Mouse (Mus musculus) cortical plate, adult 2 months (tissue): ENCODE data around the gene Ibsp. TPM values are rescaled to one million over a fixed set of nuclear protein-coding genes. Genes with fewer than 3 reads are reported as not detected.

Source experiments
- H3K27ac ChIP-seq: fragments of 200-500 bp; 2 replicates; pipeline ENCODE4 v1.5.1; 2012; ENCODE audit warnings: low read length, control low read depth, inconsistent platforms; ENCODE audit not compliant: insufficient read depth
- H3K4me1 ChIP-seq: fragments of 200-500 bp; 2 replicates; pipeline ENCODE4 v1.6.1; 2011; ENCODE audit warnings: low read length; ENCODE audit not compliant: control insufficient read depth, insufficient read depth
- H3K4me3 ChIP-seq: fragments of 200-500 bp; 2 replicates; pipeline ENCODE4 v1.5.1; 2011; ENCODE audit warnings: mild to moderate bottlenecking, low read length, control low read depth; ENCODE audit not compliant: insufficient read depth
- CTCF ChIP-seq: fragments of 200-500 bp; IDR thresholded peaks from 2 replicates; pipeline ENCODE4 v1.5.1; 2011; ENCODE audit warnings: mild to moderate bottlenecking, control low read depth, low read length; ENCODE audit not compliant: insufficient read depth; ENCODE audit errors: extremely low read depth
- POLR2A ChIP-seq: fragments of 200-500 bp; IDR thresholded peaks from 2 replicates; pipeline ENCODE4 v1.6.1; 2011; ENCODE audit warnings: mild to moderate bottlenecking, low read length, control low read depth; ENCODE audit not compliant: insufficient read depth; ENCODE audit errors: extremely low read depth
- polyA plus RNA-seq: library from polyadenylated mRNA; depleted of rRNA; stranded (reverse); fragments of >200 nt; gene quantifications from 2 replicates; pipeline ENCODE4 v1.2.3, GENCODE M21; 2012; rRNA removed

Ibsp gene
- 0.08 and 0.10 TPM in 2 replicates for polyA plus RNA-seq

DNA sequence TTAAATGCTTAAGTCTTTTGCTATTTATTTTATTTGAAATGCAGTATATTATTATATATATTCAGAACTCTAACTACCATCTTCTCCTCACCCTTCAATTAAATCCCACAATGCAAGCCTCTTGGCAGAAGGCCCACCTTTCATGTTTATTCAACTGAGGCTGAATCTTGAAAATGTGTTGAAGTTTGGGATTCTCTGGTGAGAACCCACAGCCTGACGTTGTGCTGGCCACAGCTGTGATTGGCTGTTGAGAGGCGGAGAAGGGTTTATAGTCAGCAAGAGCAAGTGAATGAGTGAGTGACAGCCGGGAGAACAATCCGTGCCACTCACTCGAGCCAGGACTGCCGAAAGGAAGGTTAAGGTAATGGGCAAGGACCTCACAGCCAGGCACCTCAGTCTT is at the start of gene Ibsp:
Gene Ibsp, plus strand, starts transcription at position 178 of the 400 bp plus-strand sequence.
- Histone ChIP-seq H3K27ac (no peak within 1 kb of the TSS), H3K4me1 (no peaks in the 10 kb centered on the region; the same call in 1 of the 2 replicates), H3K4me3 (no peak within 1 kb of the TSS)
- TF ChIP-seq POLR2A = no peak
- no peak for TF ChIP-seq CTCF

DNA sequence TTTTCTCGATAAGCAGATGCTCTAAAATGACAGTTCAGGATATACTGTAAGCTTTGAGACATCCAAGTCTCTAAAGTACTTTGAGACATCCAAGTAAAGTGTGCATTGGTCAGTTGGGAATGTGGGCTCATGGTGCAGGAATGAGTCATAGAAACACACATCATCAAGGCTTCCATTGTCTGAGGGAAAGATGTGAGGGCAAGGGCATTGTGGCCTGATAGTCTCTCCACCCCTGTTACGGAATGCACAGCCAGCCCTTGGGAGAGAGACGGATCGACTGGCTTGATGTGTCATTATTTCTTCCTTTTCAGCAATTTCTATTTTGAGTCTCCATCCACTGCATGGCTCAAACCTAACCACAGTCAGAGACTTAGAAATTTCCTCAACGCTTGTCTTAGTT is 47.2 kb upstream of the Ibsp start:
- Histone ChIP-seq H3K4me1 (no peaks in the 10 kb centered on the region), H3K27ac (no peak overlapping the region), H3K4me3 (no peak overlapping the region)
- TF ChIP-seq POLR2A = no peak
- TF ChIP-seq CTCF = no peak

DNA sequence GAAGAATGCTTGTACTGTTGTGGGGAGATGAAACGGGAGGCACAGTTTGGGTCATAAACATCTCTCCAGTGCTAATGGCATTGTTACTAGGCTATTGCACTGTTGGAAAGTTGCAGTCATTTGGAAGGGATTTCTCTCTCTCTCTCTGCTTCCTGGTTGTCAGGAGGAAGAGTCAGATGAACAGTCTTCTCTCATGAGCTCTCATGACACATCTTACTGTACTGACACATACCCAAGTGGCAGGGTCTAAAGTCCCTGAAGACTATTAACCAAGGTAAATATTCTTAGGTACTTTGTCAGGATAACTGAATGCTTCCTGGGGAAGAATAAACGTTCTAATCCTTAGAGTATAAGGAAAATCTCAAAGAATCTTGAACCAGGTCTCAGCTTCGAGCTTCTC is 42.4 kb upstream of the Ibsp start:
- Histone ChIP-seq H3K27ac (no peak overlapping the region), H3K4me1 (no peaks in the 10 kb centered on the region), H3K4me3 (no peak overlapping the region)
- TF ChIP-seq POLR2A = no peak
- no peak for TF ChIP-seq CTCF

DNA sequence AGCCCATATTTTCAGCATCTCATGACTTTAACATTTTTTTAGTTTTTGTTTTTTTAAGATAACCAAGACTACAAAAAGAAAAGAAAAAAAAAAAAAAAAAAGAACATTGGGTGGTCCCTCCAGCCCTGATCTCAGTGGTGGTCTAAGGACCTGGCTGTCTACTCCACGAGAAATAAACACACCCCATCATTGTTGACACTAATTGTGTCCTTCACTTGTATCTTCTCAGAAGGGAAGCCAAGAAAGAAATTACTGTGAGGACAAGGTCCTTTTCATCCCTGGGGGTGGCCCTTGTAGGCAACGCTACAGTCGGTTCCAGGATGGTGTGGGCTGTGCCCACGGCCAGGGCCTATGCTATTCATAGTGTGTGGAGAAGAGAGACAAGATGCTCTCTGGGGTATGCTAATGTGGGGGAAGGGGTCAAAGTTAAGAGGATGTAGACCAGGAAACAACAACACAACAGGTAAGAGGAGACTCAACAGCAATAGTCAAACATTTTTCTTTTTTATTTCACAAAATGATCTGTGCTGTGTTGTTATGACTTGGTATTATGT is 37.0 kb upstream of the Ibsp start:
- Histone ChIP-seq H3K27ac (no peak overlapping the region), H3K4me3 (no peak overlapping the region), H3K4me1 (no peaks in the 10 kb centered on the region)
- TF ChIP-seq POLR2A = no peak
- no peak for TF ChIP-seq CTCF

DNA sequence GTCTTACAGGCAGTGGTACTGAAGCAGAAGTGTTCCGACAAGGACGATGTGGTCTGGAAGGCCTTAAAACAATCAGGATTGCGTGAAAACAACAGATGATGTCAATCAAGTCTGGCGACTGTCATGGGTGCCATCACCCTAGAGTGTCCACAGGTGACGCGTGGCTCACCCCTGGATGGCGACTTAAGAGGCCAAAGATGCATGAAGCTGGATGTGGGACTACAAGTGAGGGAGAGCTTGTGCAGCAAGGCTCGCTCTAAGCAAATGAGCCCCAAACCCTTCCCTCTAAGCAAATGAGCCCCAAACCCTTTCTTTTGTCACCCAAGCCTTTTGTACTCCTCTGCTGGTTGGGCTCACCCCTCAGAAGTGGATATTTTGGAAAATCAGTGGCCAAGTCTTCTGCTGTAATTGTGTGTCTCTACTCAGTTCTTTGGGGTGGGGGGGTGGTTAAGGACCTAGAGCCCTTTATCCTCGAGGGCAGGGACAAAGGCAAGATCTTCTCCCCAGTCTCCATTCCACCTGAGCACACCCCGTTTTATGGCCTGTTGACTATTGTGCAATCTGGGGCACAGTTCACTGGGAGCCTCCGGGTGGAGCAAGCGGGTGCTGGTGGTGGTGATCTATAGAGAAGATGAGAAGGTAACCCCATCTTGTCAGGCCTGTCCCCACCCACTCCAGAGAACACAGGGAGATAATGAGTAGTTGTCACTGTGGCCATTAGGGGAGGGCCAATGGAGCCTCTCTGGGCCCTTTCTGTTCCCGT is 35.8 kb upstream of the Ibsp start:
- no peaks in the 10 kb centered on the region for H3K4me1 ChIP-seq
- TF ChIP-seq POLR2A (no peak), CTCF (no peak)

DNA sequence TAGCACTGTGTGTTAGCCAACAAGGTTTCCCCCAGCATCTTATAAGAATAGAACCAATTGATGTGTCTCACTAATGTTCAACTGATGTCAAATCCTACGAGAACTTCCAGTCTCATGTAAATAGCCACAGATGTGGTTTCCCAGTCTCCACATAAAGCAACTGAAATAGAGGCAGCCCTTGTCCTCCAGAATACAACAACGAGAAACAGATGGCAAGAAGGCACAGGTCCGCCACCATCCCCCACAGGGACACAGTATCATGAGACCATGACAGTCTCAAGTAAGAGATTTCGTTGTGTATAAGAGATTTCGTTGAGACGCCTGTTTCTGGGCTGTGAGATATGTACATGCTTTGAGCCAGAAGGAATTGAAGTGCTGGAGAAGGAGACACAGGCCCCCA is 4.8 kb upstream of the Ibsp start:
- H3K27ac ChIP-seq = no peak overlapping the region
- no peak for TF ChIP-seq CTCF
- no peak for TF ChIP-seq POLR2A
- H3K4me3 ChIP-seq = no peak overlapping the region
- no peaks in the 10 kb centered on the region; the same call in 1 of the 2 replicates for H3K4me1 ChIP-seq

More for the DNA sequence above, 35.8 kb upstream of the Ibsp start:
- Histone ChIP-seq H3K27ac (no peak overlapping the region), H3K4me3 (no peak overlapping the region)

DNA sequence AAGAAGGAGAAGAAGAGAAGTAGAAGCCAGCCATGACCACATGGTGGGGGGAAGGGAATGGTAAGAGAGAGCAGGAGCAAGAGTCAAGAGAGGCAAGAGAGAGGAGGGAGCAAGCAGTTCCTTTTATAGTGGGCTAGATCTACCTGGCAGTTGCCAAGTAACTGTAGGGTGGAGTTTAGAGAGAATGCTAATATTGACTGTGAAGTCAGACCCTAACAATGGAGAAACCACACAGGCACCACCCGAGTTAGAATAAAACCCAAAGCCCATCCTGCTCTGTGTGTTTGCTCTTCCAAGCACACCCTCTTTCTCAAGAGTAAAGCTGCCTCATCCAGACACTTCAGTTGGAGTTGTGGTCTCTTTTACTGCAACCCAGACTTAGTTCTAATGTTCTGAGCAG is 15.1 kb downstream of the Ibsp start:
- Histone ChIP-seq H3K4me1 (no peaks in the 10 kb centered on the region), H3K4me3 (no peak overlapping the region), H3K27ac (no peak overlapping the region)
- TF ChIP-seq POLR2A (no peak), CTCF (no peak)

DNA sequence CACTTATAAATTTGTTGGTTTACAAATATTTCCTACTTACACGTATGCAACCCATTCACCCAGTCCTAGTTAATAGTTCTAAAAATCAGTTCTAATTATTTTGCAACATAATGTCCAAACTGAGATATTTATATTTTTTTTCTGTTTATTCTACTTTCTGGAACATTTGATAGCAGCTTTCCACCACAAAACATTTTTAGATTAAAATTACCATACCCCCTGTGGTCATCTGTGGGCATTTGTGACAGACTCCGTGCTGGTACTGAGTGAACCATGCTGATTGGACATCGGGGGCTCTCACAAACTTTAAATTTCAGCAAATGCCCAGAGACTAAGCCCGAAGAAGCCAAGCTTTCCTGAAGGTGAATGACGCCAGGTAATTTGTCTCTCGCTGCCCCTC is 26.1 kb downstream of the Ibsp start, which contains the start of gene Mepe:
Gene Mepe, plus strand, starts transcription at position 301 of the 400 bp plus-strand sequence.
- H3K27ac ChIP-seq = no peak within 1 kb of the TSS
- no peak within 1 kb of the TSS for H3K4me3 ChIP-seq
- TF ChIP-seq POLR2A = no peak
- no peak for TF ChIP-seq CTCF
- peaks cover 2% of the 10 kb centered on the region; the same call in 1 of the 2 replicates for H3K4me1 ChIP-seq

DNA sequence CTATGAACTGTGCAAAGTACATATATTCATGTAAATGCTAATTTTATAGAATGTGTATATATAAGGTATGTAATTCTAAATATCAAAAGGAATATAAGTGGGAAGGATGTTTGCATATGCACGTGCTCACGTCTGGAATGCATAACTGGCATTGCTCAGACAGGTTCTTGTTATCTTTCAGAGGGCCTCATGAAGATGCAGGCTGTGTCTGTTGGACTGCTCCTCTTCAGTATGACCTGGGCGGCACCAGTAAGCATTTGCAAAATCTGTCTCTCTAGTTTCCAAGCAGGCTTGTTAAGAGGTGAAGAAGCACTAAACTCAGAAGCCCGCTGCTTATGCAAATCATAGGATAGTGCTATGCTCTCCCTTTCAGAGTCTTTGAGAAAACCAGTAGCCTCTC is 27.9 kb downstream of the Ibsp start:
- Histone ChIP-seq H3K27ac (no peak overlapping the region), H3K4me1 (peaks cover 2% of the 10 kb centered on the region; the same call in 1 of the 2 replicates), H3K4me3 (no peak overlapping the region)
- TF ChIP-seq POLR2A (no peak), CTCF (no peak)

DNA sequence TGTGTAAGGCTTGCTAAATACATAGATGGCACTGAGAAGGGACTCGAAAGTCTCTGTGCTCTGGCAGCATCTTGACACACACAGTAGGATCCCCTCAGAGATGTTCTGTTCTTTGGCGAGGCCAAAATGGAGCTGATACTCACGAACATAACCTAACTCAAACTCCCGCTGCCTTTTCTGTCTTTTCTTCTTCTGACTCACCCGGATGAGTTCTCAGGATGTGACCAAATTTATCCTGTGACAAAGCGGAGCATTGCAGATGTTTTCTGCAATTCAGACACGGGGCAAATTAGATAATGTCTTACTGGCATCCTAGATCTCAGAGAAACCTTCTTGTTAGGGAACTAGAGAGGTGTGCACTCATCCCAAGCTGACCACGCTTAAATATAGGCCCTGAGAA is 28.4 kb downstream of the Ibsp start:
- no peak overlapping the region for H3K4me3 ChIP-seq
- peaks cover 2% of the 10 kb centered on the region; the same call in 1 of the 2 replicates for H3K4me1 ChIP-seq
- no peak for TF ChIP-seq POLR2A
- no peak for TF ChIP-seq CTCF
- H3K27ac ChIP-seq = no peak overlapping the region
